Mouse (Mus musculus): ENCODE results near the gene Carnmt1. TPM values are rescaled to one million over a fixed set of nuclear protein-coding genes. Genes with fewer than 3 reads are reported as not detected.

Carnmt1 gene
- polyA plus RNA-seq, 1 experiment, result 6.3 TPM

DNA sequence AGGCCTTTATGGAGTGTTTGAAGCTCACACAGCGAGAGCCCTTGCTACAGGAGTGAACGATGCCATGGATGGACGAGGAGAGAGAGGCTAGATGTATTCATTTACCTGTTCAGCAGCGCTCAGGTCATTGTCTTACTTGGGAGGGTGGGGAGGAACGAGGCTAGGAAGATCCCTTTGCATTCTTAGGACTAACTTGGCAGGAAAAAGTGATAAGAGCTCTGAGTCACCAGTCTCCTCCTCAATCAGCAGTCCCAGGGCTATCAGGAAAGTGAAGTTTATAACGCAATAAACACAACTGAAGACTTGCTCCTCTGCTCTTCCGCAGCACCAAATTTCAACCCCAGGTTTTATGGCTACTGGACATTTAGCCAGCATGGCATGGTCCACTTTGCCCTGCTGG, 59.7 kb downstream of the Carnmt1 start:
- WGBS, result 66% methylated on average over 7 of the region's 7 CpGs
- Histone ChIP-seq H3K36me3 (ENCODE audit: control insufficient read depth, insufficient read depth, low read length) (no peaks in the 10 kb centered on the region), H3K27ac (ENCODE audit: insufficient read depth, low read depth, low read length) (no peak overlapping the region), H3K4me1 (ENCODE audit: control insufficient read depth, insufficient read depth, low read length) (no peaks in the 10 kb centered on the region), H3K27me3 (replicated peaks; ENCODE audit: control insufficient read depth, insufficient read depth, low read length) (no peaks in the 10 kb centered on the region), H3K4me3 (ENCODE audit: insufficient read depth, low read depth, low read length) (no peak overlapping the region)
- no peak for DNase-seq
- TF ChIP-seq CTCF (conservative IDR thresholded peaks at IDR 0.05; ENCODE audit: insufficient read depth, insufficient read length, low read depth, low read length) (no peak), POLR2A (IDR thresholded peaks at IDR 0.05; ENCODE audit: low read depth, low read length) (no peak)

DNA sequence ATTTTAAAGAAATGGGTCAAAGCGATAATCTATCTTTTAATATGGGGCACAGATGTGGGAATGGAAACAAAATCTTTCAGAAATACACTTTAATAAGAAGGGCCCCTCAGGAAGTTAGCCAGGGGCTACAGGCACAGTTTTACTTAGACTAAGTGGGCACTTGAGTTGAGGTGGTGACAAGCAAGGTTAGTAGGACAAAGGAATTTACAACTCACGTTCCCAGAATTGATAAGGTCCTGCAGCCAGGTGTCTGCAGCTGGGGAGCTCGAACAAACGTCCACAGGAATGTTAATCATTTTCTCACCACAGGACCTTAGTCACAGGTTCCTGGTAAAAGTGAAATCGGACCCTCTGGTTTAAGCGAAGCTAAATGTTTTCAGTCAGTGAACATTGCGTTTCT, 60.5 kb downstream of the Carnmt1 start:
- WGBS, result 30% methylated on average over 7 of the region's 7 CpGs
- Histone ChIP-seq H3K36me3 (ENCODE audit: control insufficient read depth, insufficient read depth, low read length) (no peaks in the 10 kb centered on the region), H3K4me3 (ENCODE audit: insufficient read depth, low read depth, low read length) (no peak overlapping the region), H3K27me3 (replicated peaks; ENCODE audit: control insufficient read depth, insufficient read depth, low read length) (no peaks in the 10 kb centered on the region), H3K4me1 (ENCODE audit: control insufficient read depth, insufficient read depth, low read length) (no peaks in the 10 kb centered on the region), H3K27ac (ENCODE audit: insufficient read depth, low read depth, low read length) (no peak overlapping the region)
- no peak for TF ChIP-seq CTCF (conservative IDR thresholded peaks at IDR 0.05; ENCODE audit: insufficient read depth, insufficient read length, low read depth, low read length)
- TF ChIP-seq POLR2A (IDR thresholded peaks at IDR 0.05; ENCODE audit: low read depth, low read length), result no peak
- DNase-seq, result no peak

DNA sequence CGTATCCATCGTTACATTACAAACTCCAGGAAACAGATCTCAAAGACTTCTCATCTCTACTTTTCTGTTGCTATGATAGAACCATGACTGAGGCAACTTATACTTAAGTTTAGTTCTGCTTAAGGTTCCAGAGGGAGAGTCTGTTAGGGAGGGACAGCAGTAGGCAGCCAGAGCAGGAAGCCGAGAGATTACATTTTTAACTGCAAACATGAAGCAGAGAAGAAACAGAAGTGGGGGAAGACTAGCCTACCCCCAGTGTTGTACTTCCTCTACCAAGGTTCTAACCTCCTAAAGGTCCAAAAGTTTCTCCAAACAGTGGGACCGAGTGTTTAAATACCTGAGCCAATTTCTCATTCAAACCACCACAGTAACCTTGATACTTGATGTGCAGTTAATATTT, 65.3 kb downstream of the Carnmt1 start:
- DNase-seq, result no peak
- Histone ChIP-seq H3K36me3 (ENCODE audit: control insufficient read depth, insufficient read depth, low read length) (no peaks in the 10 kb centered on the region), H3K4me3 (ENCODE audit: insufficient read depth, low read depth, low read length) (no peak overlapping the region), H3K27ac (ENCODE audit: insufficient read depth, low read depth, low read length) (no peak overlapping the region), H3K4me1 (ENCODE audit: control insufficient read depth, insufficient read depth, low read length) (no peaks in the 10 kb centered on the region), H3K27me3 (replicated peaks; ENCODE audit: control insufficient read depth, insufficient read depth, low read length) (no peaks in the 10 kb centered on the region)
- TF ChIP-seq CTCF (conservative IDR thresholded peaks at IDR 0.05; ENCODE audit: insufficient read depth, insufficient read length, low read depth, low read length) (no peak), POLR2A (IDR thresholded peaks at IDR 0.05; ENCODE audit: low read depth, low read length) (no peak)
- 97% methylated on average over 4 of the region's 4 CpGs for WGBS

DNA sequence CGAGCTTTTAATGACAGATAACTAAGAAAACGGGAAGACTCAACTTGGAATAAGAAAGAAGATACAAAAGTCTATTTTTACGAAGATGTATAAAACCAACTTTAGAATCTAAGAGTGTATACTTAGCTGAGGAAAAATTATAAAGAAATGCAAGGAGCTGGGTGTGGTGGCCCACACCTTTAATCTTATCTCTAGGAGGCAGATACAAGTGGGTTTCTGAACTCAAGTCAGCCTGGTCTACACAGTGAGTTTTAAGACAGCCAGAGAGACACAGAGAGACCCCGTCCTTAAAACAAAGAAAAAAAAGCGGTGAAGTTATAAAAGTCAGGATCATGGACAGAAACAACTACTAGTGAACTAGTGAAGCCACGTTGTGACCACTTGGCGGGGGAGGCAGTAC, 68.6 kb downstream of the Carnmt1 start:
- TF ChIP-seq POLR2A (IDR thresholded peaks at IDR 0.05; ENCODE audit: low read depth, low read length) (no peak), CTCF (conservative IDR thresholded peaks at IDR 0.05; ENCODE audit: insufficient read depth, insufficient read length, low read depth, low read length) (no peak)
- no peak for DNase-seq
- Histone ChIP-seq H3K4me3 (ENCODE audit: insufficient read depth, low read depth, low read length) (no peak overlapping the region), H3K27me3 (replicated peaks; ENCODE audit: control insufficient read depth, insufficient read depth, low read length) (no peaks in the 10 kb centered on the region), H3K27ac (ENCODE audit: insufficient read depth, low read depth, low read length) (no peak overlapping the region), H3K4me1 (ENCODE audit: control insufficient read depth, insufficient read depth, low read length) (no peaks in the 10 kb centered on the region), H3K36me3 (ENCODE audit: control insufficient read depth, insufficient read depth, low read length) (no peaks in the 10 kb centered on the region)
- 87% methylated on average over 7 of the region's 7 CpGs for WGBS

- H3K36me3 ChIP-seq (ENCODE audit: control insufficient read depth, insufficient read depth, low read length), result no peaks in the 10 kb centered on the region
- no peak overlapping the region for H3K4me3 ChIP-seq (ENCODE audit: insufficient read depth, low read depth, low read length)
- H3K4me1 ChIP-seq (ENCODE audit: control insufficient read depth, insufficient read depth, low read length), result no peaks in the 10 kb centered on the region
- no peak for DNase-seq
- 80% methylated on average over 5 of the region's 5 CpGs for WGBS
- H3K27me3 ChIP-seq (replicated peaks; ENCODE audit: control insufficient read depth, insufficient read depth, low read length), result no peaks in the 10 kb centered on the region
- no peak overlapping the region for H3K27ac ChIP-seq (ENCODE audit: insufficient read depth, low read depth, low read length)
- TF ChIP-seq POLR2A (IDR thresholded peaks at IDR 0.05; ENCODE audit: low read depth, low read length) (no peak), CTCF (conservative IDR thresholded peaks at IDR 0.05; ENCODE audit: insufficient read depth, insufficient read length, low read depth, low read length) (no peak)
Measured at GRCm38 (mm10) chr19:18743946-18744345, 73.4 kb downstream of the Carnmt1 start.

- no peak for TF ChIP-seq POLR2A (IDR thresholded peaks at IDR 0.05; ENCODE audit: low read depth, low read length)
- DNase-seq, result no peak
Measured at GRCm38 (mm10) chr19:18746576-18747340, 76.2 kb downstream of the Carnmt1 start.

GRCm38 (mm10) chr19:18747379-18747778, 76.8 kb downstream of the Carnmt1 start:
- no peaks in the 10 kb centered on the region for H3K27me3 ChIP-seq (replicated peaks; ENCODE audit: control insufficient read depth, insufficient read depth, low read length)
- no peak overlapping the region for H3K4me3 ChIP-seq (ENCODE audit: insufficient read depth, low read depth, low read length)
- no peaks in the 10 kb centered on the region for H3K36me3 ChIP-seq (ENCODE audit: control insufficient read depth, insufficient read depth, low read length)
- no peak overlapping the region for H3K27ac ChIP-seq (ENCODE audit: insufficient read depth, low read depth, low read length)
- DNase-seq, result no peak
- 85% methylated on average over 4 of the region's 4 CpGs for whole genome bisulfite sequencing
- H3K4me1 ChIP-seq (ENCODE audit: control insufficient read depth, insufficient read depth, low read length), result no peaks in the 10 kb centered on the region
- TF ChIP-seq CTCF (conservative IDR thresholded peaks at IDR 0.05; ENCODE audit: insufficient read depth, insufficient read length, low read depth, low read length), result no peak
- no peak for TF ChIP-seq POLR2A (IDR thresholded peaks at IDR 0.05; ENCODE audit: low read depth, low read length)

More at GRCm38 (mm10) chr19:18746576-18747340, 76.2 kb downstream of the Carnmt1 start:
- H3K27ac ChIP-seq (ENCODE audit: insufficient read depth, low read depth, low read length), result no peak overlapping the region
- H3K4me1 ChIP-seq (ENCODE audit: control insufficient read depth, insufficient read depth, low read length), result no peaks in the 10 kb centered on the region
- H3K27me3 ChIP-seq (replicated peaks; ENCODE audit: control insufficient read depth, insufficient read depth, low read length), result no peaks in the 10 kb centered on the region
- no peak overlapping the region for H3K4me3 ChIP-seq (ENCODE audit: insufficient read depth, low read depth, low read length)
- no peaks in the 10 kb centered on the region for H3K36me3 ChIP-seq (ENCODE audit: control insufficient read depth, insufficient read depth, low read length)
- 68% methylated on average over 5 of the region's 5 CpGs for WGBS

All from kidney, adult 2 months (tissue).